Mouse (Mus musculus): Measurements from ENCODE around the gene Myh10. TPM values are rescaled to one million over a fixed set of nuclear protein-coding genes. Genes with fewer than 3 reads are reported as not detected.

Gene Myh10
- polyA plus RNA-seq (2012; ENCODE audit: insufficient read depth, insufficient read length, missing spikeins) = 15.5 and 17.2 TPM in 2 replicates

GRCm38 (mm10) chr11:68691321-68692009 is at the start of gene Myh10:
Gene Myh10 (plus strand): TSS chr11:68691559.
- Histone ChIP-seq H3K27ac (replicated peaks; ENCODE audit: low read depth, low read length) (peak within 1 kb of the TSS; percentile 88), H3K4me1 (ENCODE audit: control insufficient read depth, insufficient read depth, insufficient read length, low read length) (no peaks in the 10 kb centered on the region), H3K4me3 (ENCODE audit: insufficient read depth, low read depth, low read length) (peak within 1 kb of the TSS; percentile 79)

- no peak overlapping the region for H3K27ac ChIP-seq (replicated peaks; ENCODE audit: low read depth, low read length)
- no peaks in the 10 kb centered on the region for H3K4me1 ChIP-seq (ENCODE audit: control insufficient read depth, insufficient read depth, insufficient read length, low read length)
- no peak overlapping the region for H3K4me3 ChIP-seq (ENCODE audit: insufficient read depth, low read depth, low read length)
Measured at GRCm38 (mm10) chr11:68644781-68645180, 46.6 kb upstream of the Myh10 start.

GRCm38 (mm10) chr11:68647808-68648207 is 43.6 kb upstream of the Myh10 start:
- Histone ChIP-seq H3K4me1 (ENCODE audit: control insufficient read depth, insufficient read depth, insufficient read length, low read length) (no peaks in the 10 kb centered on the region), H3K4me3 (ENCODE audit: insufficient read depth, low read depth, low read length) (no peak overlapping the region), H3K27ac (replicated peaks; ENCODE audit: low read depth, low read length) (no peak overlapping the region)

- no peak overlapping the region for H3K4me3 ChIP-seq (ENCODE audit: insufficient read depth, low read depth, low read length)
- H3K4me1 ChIP-seq (ENCODE audit: control insufficient read depth, insufficient read depth, insufficient read length, low read length) = no peaks in the 10 kb centered on the region
- no peak overlapping the region for H3K27ac ChIP-seq (replicated peaks; ENCODE audit: low read depth, low read length)
Measured at GRCm38 (mm10) chr11:68648385-68649148, 42.8 kb upstream of the Myh10 start.

- peak overlapping the region; percentile 58 for H3K27ac ChIP-seq (replicated peaks; ENCODE audit: low read depth, low read length)
- no peak overlapping the region for H3K4me3 ChIP-seq (ENCODE audit: insufficient read depth, low read depth, low read length)
- no peaks in the 10 kb centered on the region for H3K4me1 ChIP-seq (ENCODE audit: control insufficient read depth, insufficient read depth, insufficient read length, low read length)
Measured at GRCm38 (mm10) chr11:68651518-68651917, 39.8 kb upstream of the Myh10 start.

- Histone ChIP-seq H3K4me1 (ENCODE audit: control insufficient read depth, insufficient read depth, insufficient read length, low read length) (peaks cover 3% of the 10 kb centered on the region; the same call in 1 of the 2 replicates), H3K4me3 (ENCODE audit: insufficient read depth, low read depth, low read length) (no peak overlapping the region), H3K27ac (replicated peaks; ENCODE audit: low read depth, low read length) (0 out of 2 replicates have a peak overlapping the region, but pooled peaks have one; percentile 24)
Measured at GRCm38 (mm10) chr11:68655524-68655923, 35.8 kb upstream of the Myh10 start.

GRCm38 (mm10) chr11:68656887-68657685 is 34.3 kb upstream of the Myh10 start:
- no peak overlapping the region for H3K4me3 ChIP-seq (ENCODE audit: insufficient read depth, low read depth, low read length)
- peaks cover 3% of the 10 kb centered on the region; the same call in 1 of the 2 replicates for H3K4me1 ChIP-seq (ENCODE audit: control insufficient read depth, insufficient read depth, insufficient read length, low read length)
- no peak overlapping the region for H3K27ac ChIP-seq (replicated peaks; ENCODE audit: low read depth, low read length)

- H3K27ac ChIP-seq (replicated peaks; ENCODE audit: low read depth, low read length) = no peak overlapping the region
- H3K4me1 ChIP-seq (ENCODE audit: control insufficient read depth, insufficient read depth, insufficient read length, low read length) = peaks cover 3% of the 10 kb centered on the region; the same call in 1 of the 2 replicates
- H3K4me3 ChIP-seq (ENCODE audit: insufficient read depth, low read depth, low read length) = no peak overlapping the region
Measured at GRCm38 (mm10) chr11:68657811-68658210, 33.5 kb upstream of the Myh10 start.

GRCm38 (mm10) chr11:68665331-68665730 is 26.0 kb upstream of the Myh10 start:
- Histone ChIP-seq H3K4me1 (ENCODE audit: control insufficient read depth, insufficient read depth, insufficient read length, low read length) (no peaks in the 10 kb centered on the region), H3K27ac (replicated peaks; ENCODE audit: low read depth, low read length) (no peak overlapping the region), H3K4me3 (ENCODE audit: insufficient read depth, low read depth, low read length) (no peak overlapping the region)

- Histone ChIP-seq H3K4me1 (ENCODE audit: control insufficient read depth, insufficient read depth, insufficient read length, low read length) (no peaks in the 10 kb centered on the region), H3K4me3 (ENCODE audit: insufficient read depth, low read depth, low read length) (no peak overlapping the region), H3K27ac (replicated peaks; ENCODE audit: low read depth, low read length) (no peak overlapping the region)
Measured at GRCm38 (mm10) chr11:68666210-68666609, 25.1 kb upstream of the Myh10 start.

GRCm38 (mm10) chr11:68672270-68672970 is 18.9 kb upstream of the Myh10 start:
- Histone ChIP-seq H3K4me1 (ENCODE audit: control insufficient read depth, insufficient read depth, insufficient read length, low read length) (peaks cover 3% of the 10 kb centered on the region; the same call in 1 of the 2 replicates), H3K27ac (replicated peaks; ENCODE audit: low read depth, low read length) (no peak overlapping the region)

GRCm38 (mm10) chr11:68674071-68674470 is 17.3 kb upstream of the Myh10 start:
- no peak overlapping the region for H3K4me3 ChIP-seq (ENCODE audit: insufficient read depth, low read depth, low read length)
- no peak overlapping the region for H3K27ac ChIP-seq (replicated peaks; ENCODE audit: low read depth, low read length)
- peaks cover 3% of the 10 kb centered on the region; the same call in 1 of the 2 replicates for H3K4me1 ChIP-seq (ENCODE audit: control insufficient read depth, insufficient read depth, insufficient read length, low read length)

More at GRCm38 (mm10) chr11:68672270-68672970, 18.9 kb upstream of the Myh10 start:
- H3K4me3 ChIP-seq (ENCODE audit: insufficient read depth, low read depth, low read length) = no peak overlapping the region

- peaks cover 3% of the 10 kb centered on the region; the same call in 1 of the 2 replicates for H3K4me1 ChIP-seq (ENCODE audit: control insufficient read depth, insufficient read depth, insufficient read length, low read length)
- H3K27ac ChIP-seq (replicated peaks; ENCODE audit: low read depth, low read length) = no peak overlapping the region
Measured at GRCm38 (mm10) chr11:68674643-68675042, 16.7 kb upstream of the Myh10 start.

GRCm38 (mm10) chr11:68675274-68675673 is 16.1 kb upstream of the Myh10 start:
- Histone ChIP-seq H3K27ac (replicated peaks; ENCODE audit: low read depth, low read length) (no peak overlapping the region), H3K4me3 (ENCODE audit: insufficient read depth, low read depth, low read length) (no peak overlapping the region), H3K4me1 (ENCODE audit: control insufficient read depth, insufficient read depth, insufficient read length, low read length) (peaks cover 3% of the 10 kb centered on the region; the same call in 1 of the 2 replicates)

More at GRCm38 (mm10) chr11:68674643-68675042, 16.7 kb upstream of the Myh10 start:
- H3K4me3 ChIP-seq (ENCODE audit: insufficient read depth, low read depth, low read length) = no peak overlapping the region

Measured in brown adipose tissue, adult 24 weeks (tissue).